Mouse (Mus musculus): ENCODE measurements at regions not wholly inside any gene's neighbourhood (a gene's known extent, or its start where the extent isn't known, plus 50 kb on each side); places are given as distances from the start of the nearest gene placed in this dataset.
"Not testable (repeated sequence)": the region's sequence is repeated elsewhere in the genome, so short reads cannot be mapped to it uniquely, and the experiment has no call there.

DNA sequence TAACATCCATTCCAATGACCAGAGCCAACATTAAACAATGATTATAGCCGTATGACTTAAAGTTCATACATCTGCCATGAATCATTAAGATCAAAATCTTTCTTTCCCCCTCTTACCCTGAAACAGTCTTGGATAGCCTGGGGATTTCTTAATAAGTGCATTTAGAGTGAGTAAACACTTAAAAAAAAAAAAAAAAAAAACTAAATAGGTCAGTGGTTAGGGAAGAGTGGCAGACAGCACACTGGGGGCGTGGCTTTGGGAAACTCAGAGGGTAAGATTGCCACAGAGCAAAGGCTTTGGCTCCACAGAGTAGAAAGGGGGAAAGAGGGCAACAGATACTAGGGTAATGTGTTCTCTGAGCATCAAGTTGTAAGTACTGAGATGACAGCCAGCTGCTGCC, 382.3 kb downstream of the 1190002N15Rik start:
- in situ Hi-C loops (cut with MboI; ENCODE audit: unreplicated experiment in 2 of 2): no loop called here

- in situ Hi-C loops (cut with MboI; ENCODE audit: unreplicated experiment in 2 of 2): no loop called here
Observed at GRCm38 (mm10) chr9:94148474-94148873, 389.4 kb downstream of the 1190002N15Rik start.

GRCm38 (mm10) chr9:94146787-94147186, 391.1 kb downstream of the 1190002N15Rik start:
- in situ Hi-C loops (cut with MboI; ENCODE audit: unreplicated experiment in 2 of 2): no loop called here

DNA sequence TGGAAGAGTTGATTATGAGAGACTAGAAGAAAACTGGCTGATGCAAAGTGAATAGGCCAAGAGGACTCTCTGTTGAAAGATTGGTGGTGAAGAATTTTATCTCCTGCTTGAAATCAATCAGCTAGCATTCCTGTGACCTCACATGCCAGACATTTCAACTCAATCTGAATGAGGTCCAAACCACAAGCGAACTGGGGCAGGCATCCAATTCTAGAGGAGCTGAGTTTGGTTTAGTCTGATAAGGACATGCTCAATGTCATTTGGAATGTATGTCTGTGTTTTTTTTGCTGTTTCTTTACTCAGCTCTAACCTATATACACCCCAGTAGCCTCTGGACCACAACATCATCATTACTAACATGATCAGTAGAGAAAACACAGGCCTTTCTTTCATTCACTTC, 401.4 kb downstream of the 1190002N15Rik start:
- in situ Hi-C loops (cut with MboI; ENCODE audit: unreplicated experiment in 2 of 2): no loop called here

GRCm38 (mm10) chr9:94133682-94134081, 404.2 kb downstream of the 1190002N15Rik start:
- in situ Hi-C loops (cut with MboI; ENCODE audit: unreplicated experiment in 2 of 2): no loop called here

DNA sequence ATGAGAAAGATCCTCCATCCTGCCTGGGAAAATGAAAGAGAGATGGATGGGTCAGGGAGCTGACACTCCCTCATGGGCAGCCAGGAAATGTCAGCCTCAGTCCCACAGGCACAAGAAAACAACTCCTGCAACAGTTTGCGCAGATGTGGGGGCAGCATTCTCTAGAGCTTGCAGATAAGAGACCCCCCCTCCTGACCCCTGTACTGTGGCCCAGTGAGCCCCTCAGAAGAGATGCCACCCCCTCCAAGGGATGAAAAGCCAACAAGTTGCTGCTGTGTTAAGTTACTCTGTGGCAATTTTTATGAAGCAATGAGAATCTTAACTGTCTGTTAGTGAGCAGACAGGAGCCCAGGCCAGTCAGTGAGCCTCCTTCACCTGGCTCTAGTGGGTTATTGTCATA, 406.5 kb downstream of the 1190002N15Rik start:
- in situ Hi-C loops (cut with MboI; ENCODE audit: unreplicated experiment in 2 of 2): no loop called here

GRCm38 (mm10) chr9:94116961-94117360, 420.9 kb downstream of the 1190002N15Rik start:
- in situ Hi-C loops (cut with MboI; ENCODE audit: unreplicated experiment in 2 of 2): no loop called here

DNA sequence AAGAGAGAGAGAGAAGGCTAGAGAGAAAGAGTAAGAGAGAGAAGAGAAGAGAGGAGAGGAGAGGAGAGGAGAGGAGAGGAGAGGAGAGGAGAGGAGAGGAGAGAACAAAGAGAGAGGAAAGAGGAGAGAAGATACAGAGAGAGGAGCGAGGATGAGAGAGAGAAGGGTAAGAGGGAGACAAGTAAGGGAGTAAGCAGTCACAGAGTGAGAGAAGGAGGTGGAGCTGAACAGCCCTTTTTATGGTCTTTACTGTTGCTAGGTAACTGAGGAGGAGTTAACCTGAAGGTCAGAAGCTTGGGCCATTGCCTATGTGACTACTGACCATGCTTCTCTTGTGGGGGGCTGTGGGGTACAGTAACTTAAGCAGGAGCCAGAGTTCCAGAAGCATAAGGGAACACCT, 430.2 kb downstream of the 1190002N15Rik start:
- in situ Hi-C loops (cut with MboI; ENCODE audit: unreplicated experiment in 2 of 2): not testable (repeated sequence)

- in situ Hi-C loops (cut with MboI; ENCODE audit: unreplicated experiment in 2 of 2): no loop called here
Observed at GRCm38 (mm10) chr9:94104669-94105068, 433.2 kb downstream of the 1190002N15Rik start.

GRCm38 (mm10) chr9:94101958-94102357, 435.9 kb downstream of the 1190002N15Rik start:
- in situ Hi-C loops (cut with MboI; ENCODE audit: unreplicated experiment in 2 of 2): no loop called here

- in situ Hi-C loops (cut with MboI; ENCODE audit: unreplicated experiment in 2 of 2): no loop called here
Observed at GRCm38 (mm10) chr9:94094800-94095199, 443.1 kb downstream of the 1190002N15Rik start.

GRCm38 (mm10) chr9:94091658-94092225, 446.1 kb downstream of the 1190002N15Rik start:
- in situ Hi-C loops (cut with MboI; ENCODE audit: unreplicated experiment in 2 of 2): no loop called here

- in situ Hi-C loops (cut with MboI; ENCODE audit: unreplicated experiment in 2 of 2): no loop called here
Observed at GRCm38 (mm10) chr9:94089759-94090158, 448.1 kb downstream of the 1190002N15Rik start.

DNA sequence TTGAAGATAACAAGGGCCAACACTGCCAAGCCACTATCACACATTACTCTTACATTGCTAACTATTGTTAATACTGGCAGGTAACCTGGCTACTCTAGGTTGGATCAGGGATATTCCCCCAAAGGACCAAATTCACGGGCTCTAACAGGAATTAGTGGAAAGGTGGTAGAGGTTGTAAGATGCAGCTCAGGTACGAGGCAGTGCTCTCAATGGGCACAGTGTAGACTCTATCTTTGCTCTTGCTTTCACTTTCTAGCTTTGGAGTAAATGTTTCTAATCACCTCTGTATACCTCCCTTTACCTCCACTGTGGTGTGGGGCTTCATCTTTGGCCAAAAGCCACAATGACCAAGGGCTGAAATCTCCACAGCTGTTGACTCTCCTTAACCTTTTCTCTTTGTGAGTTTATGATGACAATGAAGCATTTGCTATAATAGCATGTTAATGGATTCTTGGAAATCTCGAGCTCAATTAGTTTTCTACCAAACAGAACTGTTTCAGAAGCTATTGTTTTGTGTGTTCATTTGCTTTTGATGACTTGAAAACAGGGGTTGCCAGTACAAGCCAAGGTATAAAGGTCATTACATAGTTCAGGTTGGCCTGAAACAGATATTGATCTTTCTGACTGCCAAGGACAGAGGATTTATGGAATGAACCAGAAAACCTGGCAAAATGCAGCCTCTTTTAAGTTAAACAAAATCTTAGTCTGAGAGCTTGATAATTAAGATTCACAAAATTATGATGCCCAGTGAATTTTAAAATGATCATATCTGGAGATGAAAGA, 454.1 kb downstream of the 1190002N15Rik start:
- in situ Hi-C loops (cut with MboI; ENCODE audit: unreplicated experiment in 2 of 2): no loop called here

DNA sequence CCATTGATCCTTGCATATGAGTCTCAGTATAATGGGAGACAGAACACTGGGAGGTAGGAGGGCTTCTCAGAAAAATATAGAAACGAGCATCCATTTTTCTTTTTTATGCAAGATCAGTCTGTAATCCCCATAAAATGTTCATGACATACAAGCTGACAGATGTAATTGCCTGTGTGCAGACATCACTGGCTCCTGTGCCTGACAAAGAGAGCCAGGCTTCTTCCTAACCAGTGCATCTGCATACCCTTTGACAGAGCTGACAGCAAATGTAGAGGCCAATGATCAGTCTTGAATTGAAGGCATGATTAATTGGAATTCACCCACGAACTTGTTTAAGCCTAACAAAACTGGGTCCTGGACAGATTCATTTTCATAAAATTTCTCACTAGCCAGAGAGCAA, 463.0 kb downstream of the 1190002N15Rik start:
- in situ Hi-C loops (cut with MboI; ENCODE audit: unreplicated experiment in 2 of 2): no loop called here

DNA sequence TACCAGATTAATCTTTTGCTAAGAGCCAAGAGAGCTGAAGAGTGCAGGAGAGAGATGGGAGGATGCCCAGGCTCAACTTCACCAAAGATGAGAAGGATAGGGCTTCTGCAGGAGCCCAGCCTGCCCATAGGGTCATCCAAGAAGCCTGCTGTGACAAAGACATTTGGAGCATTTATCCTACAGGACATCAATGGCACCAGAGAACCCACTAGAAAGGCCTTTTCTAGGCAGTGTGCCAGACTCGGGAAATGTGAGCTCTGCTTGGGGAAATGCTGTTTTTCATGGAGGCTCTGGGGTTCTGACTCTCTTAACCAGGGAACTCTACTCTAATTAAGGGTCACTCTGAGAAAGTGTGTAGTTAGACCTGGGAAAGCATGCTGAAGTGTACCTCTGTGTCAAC, 470.8 kb downstream of the 1190002N15Rik start:
- in situ Hi-C loops (cut with MboI; ENCODE audit: unreplicated experiment in 2 of 2): no loop called here

GRCm38 (mm10) chr9:94053229-94053628, 484.7 kb downstream of the 1190002N15Rik start:
- in situ Hi-C loops (cut with MboI; ENCODE audit: unreplicated experiment in 2 of 2): no loop called here

DNA sequence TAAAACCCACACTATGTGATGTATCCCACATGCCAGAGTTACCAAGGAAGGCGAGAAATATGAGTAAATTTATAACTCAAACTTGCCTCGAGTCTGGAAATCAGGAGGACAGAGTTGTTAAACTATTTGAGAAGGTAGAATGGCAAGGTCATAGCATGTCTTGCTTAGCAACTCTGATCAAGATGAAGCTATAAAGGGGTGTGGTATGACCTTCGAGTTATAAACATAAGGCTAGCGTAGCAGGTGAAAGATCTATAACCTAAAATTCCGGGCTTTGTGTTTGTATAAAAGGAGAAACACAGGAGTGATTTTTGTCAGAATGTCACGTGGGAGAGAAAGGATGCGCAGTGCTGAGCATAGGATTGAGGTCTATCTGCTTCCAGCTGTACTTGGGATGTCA, 490.0 kb downstream of the 1190002N15Rik start:
- in situ Hi-C loops (cut with MboI; ENCODE audit: unreplicated experiment in 2 of 2): no loop called here

DNA sequence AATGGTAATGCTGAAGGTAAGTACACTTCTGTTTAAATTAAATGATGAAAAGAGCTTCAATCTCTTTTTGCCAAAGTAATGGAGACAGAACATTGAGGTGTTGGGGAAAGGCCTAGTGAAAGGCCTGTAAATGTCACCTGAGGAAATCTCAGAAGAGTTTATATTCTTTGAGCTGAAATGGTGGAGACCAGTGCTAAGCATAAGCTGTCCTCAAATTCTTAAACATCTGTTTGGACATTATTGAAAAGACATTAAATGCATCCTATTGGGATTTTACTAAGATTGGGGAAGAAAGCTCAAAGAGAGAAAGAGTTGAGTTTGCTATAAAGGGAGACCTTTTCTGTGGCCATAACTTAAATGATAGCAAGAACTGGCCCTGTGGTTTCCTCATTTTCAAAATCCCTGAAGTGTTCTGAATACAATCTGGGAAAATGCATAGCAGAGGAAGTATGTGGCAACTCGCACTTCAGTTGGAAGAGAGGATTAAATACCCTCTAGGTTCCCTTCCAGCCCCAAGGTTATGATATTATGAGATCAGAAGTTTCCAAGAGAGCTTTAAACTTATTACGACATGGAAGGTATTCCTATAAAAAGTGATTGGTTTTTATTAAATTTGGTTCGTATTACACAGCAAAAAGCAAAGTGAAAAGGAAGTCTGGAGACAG, 492.3 kb downstream of the 1190002N15Rik start:
- in situ Hi-C loops (cut with MboI; ENCODE audit: unreplicated experiment in 2 of 2): no loop called here

- in situ Hi-C loops (cut with MboI; ENCODE audit: unreplicated experiment in 2 of 2): no loop called here
Observed at GRCm38 (mm10) chr9:94023761-94024160, 514.1 kb downstream of the 1190002N15Rik start.

DNA sequence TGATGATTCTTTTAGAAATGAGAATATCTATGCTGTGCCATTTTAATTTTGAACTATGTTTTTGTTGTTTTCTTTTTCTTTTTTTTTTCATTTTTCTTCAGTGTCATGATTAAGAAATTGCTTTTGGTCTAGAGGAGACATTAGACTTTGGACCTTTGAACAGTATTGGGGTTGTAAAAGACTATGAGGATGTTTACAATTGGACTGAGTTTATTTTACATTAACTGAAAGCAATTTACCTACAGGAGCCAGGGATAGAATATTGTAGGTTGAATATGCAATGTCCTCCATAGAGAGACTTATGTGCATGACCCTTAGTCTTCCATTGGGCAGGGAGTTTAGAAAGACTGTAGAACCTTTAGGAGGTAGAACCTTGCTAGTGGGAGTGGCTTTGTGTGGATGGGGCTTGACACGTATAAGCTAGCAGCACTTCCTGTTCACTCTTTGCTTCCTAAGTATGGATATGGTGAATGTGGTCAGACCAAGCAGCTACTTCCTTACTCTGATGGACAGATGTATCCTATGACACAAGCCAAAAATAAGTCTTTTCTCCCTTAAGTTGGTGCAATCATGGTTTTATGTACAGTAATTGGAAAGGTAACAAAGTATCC, 516.5 kb downstream of the 1190002N15Rik start:
- in situ Hi-C loops (cut with MboI; ENCODE audit: unreplicated experiment in 2 of 2): no loop called here

Measured in v-Abl transformed pro-B cells (cell line).